Mouse (Mus musculus): Measurements from ENCODE around the gene Foxo1.

The Foxo1 gene

GRCm38 (mm10) chr3:52267652-52268486, at the start of gene Foxo1:
TSS of gene Foxo1 (plus strand) at chr3:52268336.
- peak; percentile 91 for DNase-seq (ENCODE audit: low read depth, low spot score)

- DNase-seq (ENCODE audit: low read depth, low spot score): no peak
Observed at GRCm38 (mm10) chr3:52218864-52219263, 49.3 kb upstream of the Foxo1 start.

GRCm38 (mm10) chr3:52221082-52221481, 47.1 kb upstream of the Foxo1 start:
- DNase-seq (ENCODE audit: low read depth, low spot score): no peak

- no peak for DNase-seq (ENCODE audit: low read depth, low spot score)
Observed at GRCm38 (mm10) chr3:52221931-52222330, 46.2 kb upstream of the Foxo1 start.

GRCm38 (mm10) chr3:52236488-52236887, 31.6 kb upstream of the Foxo1 start:
- DNase-seq (ENCODE audit: low read depth, low spot score): no peak

GRCm38 (mm10) chr3:52237136-52237535, 31.0 kb upstream of the Foxo1 start:
- no peak for DNase-seq (ENCODE audit: low read depth, low spot score)

GRCm38 (mm10) chr3:52241062-52241461, 27.1 kb upstream of the Foxo1 start:
- no peak for DNase-seq (ENCODE audit: low read depth, low spot score)

GRCm38 (mm10) chr3:52242457-52243105, 25.6 kb upstream of the Foxo1 start:
- DNase-seq (ENCODE audit: low read depth, low spot score): peak; percentile 83

- DNase-seq (ENCODE audit: low read depth, low spot score): peak; percentile 58
Observed at GRCm38 (mm10) chr3:52243271-52244021, 24.7 kb upstream of the Foxo1 start.

GRCm38 (mm10) chr3:52245996-52246830, 21.9 kb upstream of the Foxo1 start:
- no peak for DNase-seq (ENCODE audit: low read depth, low spot score)

GRCm38 (mm10) chr3:52251184-52251583, 17.0 kb upstream of the Foxo1 start:
- no peak for DNase-seq (ENCODE audit: low read depth, low spot score)

- peak; percentile 37 for DNase-seq (ENCODE audit: low read depth, low spot score)
Observed at GRCm38 (mm10) chr3:52253656-52254461, 14.3 kb upstream of the Foxo1 start.

GRCm38 (mm10) chr3:52254496-52254895, 13.6 kb upstream of the Foxo1 start:
- DNase-seq (ENCODE audit: low read depth, low spot score): no peak

GRCm38 (mm10) chr3:52257782-52258441, 10.2 kb upstream of the Foxo1 start:
- peak; percentile 79 for DNase-seq (ENCODE audit: low read depth, low spot score)

GRCm38 (mm10) chr3:52258532-52258931, 9.6 kb upstream of the Foxo1 start:
- no peak for DNase-seq (ENCODE audit: low read depth, low spot score)

GRCm38 (mm10) chr3:52262431-52263161, 5.5 kb upstream of the Foxo1 start:
- DNase-seq (ENCODE audit: low read depth, low spot score): peak; percentile 78

GRCm38 (mm10) chr3:52264354-52264753, 3.8 kb upstream of the Foxo1 start:
- no peak for DNase-seq (ENCODE audit: low read depth, low spot score)

GRCm38 (mm10) chr3:52266606-52267160, 1.5 kb upstream of the Foxo1 start:
- DNase-seq (ENCODE audit: low read depth, low spot score): no peak

GRCm38 (mm10) chr3:52267293-52267651, 864 bp upstream of the Foxo1 start:
- no peak for DNase-seq (ENCODE audit: low read depth, low spot score)

All from mesoderm, embryonic 11.5 days (tissue).